Mouse (Mus musculus) megakaryocyte-erythroid progenitor cell, adult 5-6 weeks (primary cell): ENCODE results near the gene Negr1. TPM values are rescaled to one million over a fixed set of nuclear protein-coding genes. Genes with fewer than 3 reads are reported as not detected.

Experiments
- ATAC-seq: replicated peaks from 2 replicates; pipeline ENCODE4 v1.8.0; 2016; ENCODE audit warnings: mild to moderate bottlenecking, inconsistent platforms; ENCODE audit not compliant: severe bottlenecking, poor library complexity, low FRiP score, low TSS enrichment
- total RNA-seq, 2 experiments: library from RNA; stranded (forward) in 1 of 2; stranded (reverse) in 1 of 2; fragments of 200-1000, 215-1000 nt in 1 of 2; fragments of >200 nt in 1 of 2; fragmentation: Nextera tagmentation in 1 of 2; gene quantifications; 2 replicates each; pipeline ENCODE4 v1.2.3; 2014 to 2017

Negr1 gene
- total RNA-seq, 2 experiments from 2014 or later: not detected

- no peak for ATAC-seq
Measured at GRCm38 (mm10) chr3:156885689-156886088, 324.1 kb downstream of the Negr1 start.

- no peak for ATAC-seq
Measured at GRCm38 (mm10) chr3:156886915-156887314, 325.3 kb downstream of the Negr1 start.

- no peak for ATAC-seq
Measured at GRCm38 (mm10) chr3:156890986-156891385, 329.4 kb downstream of the Negr1 start.

GRCm38 (mm10) chr3:156895322-156895721 lies 333.7 kb downstream of the Negr1 start:
- no peak for ATAC-seq

- ATAC-seq: no peak
Measured at GRCm38 (mm10) chr3:156896106-156896505, 334.5 kb downstream of the Negr1 start.

GRCm38 (mm10) chr3:156896552-156896951 lies 335.0 kb downstream of the Negr1 start:
- no peak for ATAC-seq

- no peak for ATAC-seq
Measured at GRCm38 (mm10) chr3:156901140-156901539, 339.5 kb downstream of the Negr1 start.

- no peak for ATAC-seq
Measured at GRCm38 (mm10) chr3:156903925-156904576, 342.5 kb downstream of the Negr1 start.

- no peak for ATAC-seq
Measured at GRCm38 (mm10) chr3:156912816-156913215, 351.2 kb downstream of the Negr1 start.

- ATAC-seq: no peak
Measured at GRCm38 (mm10) chr3:156921369-156921768, 359.8 kb downstream of the Negr1 start.

- no peak for ATAC-seq
Measured at GRCm38 (mm10) chr3:156923159-156923558, 361.6 kb downstream of the Negr1 start.

GRCm38 (mm10) chr3:156925102-156925501 lies 363.5 kb downstream of the Negr1 start:
- no peak for ATAC-seq

- no peak for ATAC-seq
Measured at GRCm38 (mm10) chr3:156928396-156929061, 366.9 kb downstream of the Negr1 start.

- no peak for ATAC-seq
Measured at GRCm38 (mm10) chr3:156929062-156929397, 367.4 kb downstream of the Negr1 start.

- no peak for ATAC-seq
Measured at GRCm38 (mm10) chr3:156929677-156930440, 368.3 kb downstream of the Negr1 start.

GRCm38 (mm10) chr3:156931011-156931410 lies 369.4 kb downstream of the Negr1 start:
- no peak for ATAC-seq

- no peak for ATAC-seq
Measured at GRCm38 (mm10) chr3:156931540-156931939, 369.9 kb downstream of the Negr1 start.

GRCm38 (mm10) chr3:156934778-156935290 lies 373.2 kb downstream of the Negr1 start:
- no peak for ATAC-seq

GRCm38 (mm10) chr3:156947404-156947803 lies 385.8 kb downstream of the Negr1 start:
- no peak for ATAC-seq

- no peak for ATAC-seq
Measured at GRCm38 (mm10) chr3:156952970-156953369, 391.4 kb downstream of the Negr1 start.
